Mouse (Mus musculus): Measurements from ENCODE around the gene Cntnap5a. TPM values are rescaled to one million over a fixed set of nuclear protein-coding genes. Genes with fewer than 3 reads are reported as not detected.
"Not testable (repeated sequence)": the region's sequence is repeated elsewhere in the genome, so short reads cannot be mapped to it uniquely, and the experiment has no call there.

The Cntnap5a gene
- polyA plus RNA-seq, 1 experiment from 2014 or later = 1.8 TPM

GRCm38 (mm10) chr1:116108381-116108780, 423.8 kb downstream of the Cntnap5a start:
- ATAC-seq (ENCODE audit: low FRiP score) = no peak
- no peak overlapping the region for H3K4me2 ChIP-seq
- no peaks in the 10 kb centered on the region for H3K9me3 ChIP-seq
- no peaks in the 10 kb centered on the region for H3K27me3 ChIP-seq
- H3K36me3 ChIP-seq = no peaks in the 10 kb centered on the region
- H3K9ac ChIP-seq = no peak overlapping the region
- no peak overlapping the region for H3K4me3 ChIP-seq
- no peaks in the 10 kb centered on the region for H3K4me1 ChIP-seq (replicated peaks)
- H3K27ac ChIP-seq = no peak overlapping the region

GRCm38 (mm10) chr1:116125767-116126166, 441.2 kb downstream of the Cntnap5a start:
- WGBS = 34% methylated on average over 1 of the region's 1 CpGs
- H3K9ac ChIP-seq = no peak overlapping the region
- no peak for ATAC-seq (ENCODE audit: low FRiP score)
- no peak overlapping the region for H3K4me3 ChIP-seq
- H3K9me3 ChIP-seq = no peaks in the 10 kb centered on the region
- H3K27me3 ChIP-seq = no peaks in the 10 kb centered on the region
- H3K4me1 ChIP-seq (replicated peaks) = no peaks in the 10 kb centered on the region
- no peak overlapping the region for H3K4me2 ChIP-seq
- no peak overlapping the region for H3K27ac ChIP-seq
- H3K36me3 ChIP-seq = no peaks in the 10 kb centered on the region

GRCm38 (mm10) chr1:116127085-116127484, 442.5 kb downstream of the Cntnap5a start:
- H3K4me3 ChIP-seq = no peak overlapping the region
- H3K4me1 ChIP-seq (replicated peaks) = no peaks in the 10 kb centered on the region
- WGBS = 78% methylated on average over 2 of the region's 2 CpGs
- H3K9ac ChIP-seq = no peak overlapping the region
- H3K9me3 ChIP-seq = no peaks in the 10 kb centered on the region
- no peak for ATAC-seq (ENCODE audit: low FRiP score)
- no peaks in the 10 kb centered on the region for H3K36me3 ChIP-seq
- H3K27ac ChIP-seq = no peak overlapping the region
- no peaks in the 10 kb centered on the region for H3K27me3 ChIP-seq
- no peak overlapping the region for H3K4me2 ChIP-seq

- Histone ChIP-seq H3K9ac (no peak overlapping the region), H3K36me3 (no peaks in the 10 kb centered on the region), H3K4me1 (replicated peaks) (no peaks in the 10 kb centered on the region), H3K4me3 (no peak overlapping the region), H3K4me2 (no peak overlapping the region), H3K27me3 (no peaks in the 10 kb centered on the region), H3K9me3 (no peaks in the 10 kb centered on the region), H3K27ac (no peak overlapping the region)
- WGBS = 59% methylated on average over 1 of the region's 1 CpGs
- ATAC-seq (ENCODE audit: low FRiP score) = no peak
Measured at GRCm38 (mm10) chr1:116128450-116129246, 444.1 kb downstream of the Cntnap5a start.

- H3K4me3 ChIP-seq = no peak overlapping the region
- no peak for ATAC-seq (ENCODE audit: low FRiP score)
- no peaks in the 10 kb centered on the region for H3K36me3 ChIP-seq
- no peaks in the 10 kb centered on the region for H3K9me3 ChIP-seq
- H3K27ac ChIP-seq = no peak overlapping the region
- no peak overlapping the region for H3K9ac ChIP-seq
- H3K4me1 ChIP-seq (replicated peaks) = no peaks in the 10 kb centered on the region
- no peaks in the 10 kb centered on the region for H3K27me3 ChIP-seq
- no peak overlapping the region for H3K4me2 ChIP-seq
Measured at GRCm38 (mm10) chr1:116132471-116132870, 447.9 kb downstream of the Cntnap5a start.

- H3K9me3 ChIP-seq = no peaks in the 10 kb centered on the region
- H3K4me3 ChIP-seq = no peak overlapping the region
- no peaks in the 10 kb centered on the region for H3K4me1 ChIP-seq (replicated peaks)
- no peak overlapping the region for H3K27ac ChIP-seq
- H3K36me3 ChIP-seq = no peaks in the 10 kb centered on the region
- ATAC-seq (ENCODE audit: low FRiP score) = peak; percentile 61
- no peaks in the 10 kb centered on the region for H3K27me3 ChIP-seq
- no peak overlapping the region for H3K4me2 ChIP-seq
- no peak overlapping the region for H3K9ac ChIP-seq
Measured at GRCm38 (mm10) chr1:116149764-116150369, 465.3 kb downstream of the Cntnap5a start.

- no peak for ATAC-seq (ENCODE audit: low FRiP score)
- H3K36me3 ChIP-seq = no peaks in the 10 kb centered on the region
- no peak overlapping the region for H3K4me3 ChIP-seq
- H3K4me1 ChIP-seq (replicated peaks) = no peaks in the 10 kb centered on the region
- H3K27ac ChIP-seq = no peak overlapping the region
- no peaks in the 10 kb centered on the region for H3K9me3 ChIP-seq
- no peak overlapping the region for H3K9ac ChIP-seq
- 93% methylated on average over 2 of the region's 2 CpGs for WGBS
- H3K4me2 ChIP-seq = no peak overlapping the region
- H3K27me3 ChIP-seq = no peaks in the 10 kb centered on the region
Measured at GRCm38 (mm10) chr1:116184471-116184870, 499.9 kb downstream of the Cntnap5a start.

GRCm38 (mm10) chr1:116188142-116188541, 503.6 kb downstream of the Cntnap5a start:
- not testable (repeated sequence) for H3K27ac ChIP-seq; H3K27me3 ChIP-seq; H3K36me3 ChIP-seq; H3K9ac ChIP-seq; H3K4me3 ChIP-seq; ATAC-seq (ENCODE audit: low FRiP score); H3K9me3 ChIP-seq; H3K4me1 ChIP-seq (replicated peaks); H3K4me2 ChIP-seq
- WGBS = 21% methylated on average over 1 of the region's 1 CpGs

- Histone ChIP-seq H3K27me3 (no peaks in the 10 kb centered on the region), H3K4me3 (no peak overlapping the region), H3K9ac (no peak overlapping the region), H3K4me2 (no peak overlapping the region), H3K27ac (no peak overlapping the region), H3K36me3 (no peaks in the 10 kb centered on the region), H3K4me1 (replicated peaks) (no peaks in the 10 kb centered on the region), H3K9me3 (no peaks in the 10 kb centered on the region)
- WGBS = 96% methylated on average over 2 of the region's 2 CpGs
- no peak for ATAC-seq (ENCODE audit: low FRiP score)
Measured at GRCm38 (mm10) chr1:116192299-116192698, 507.7 kb downstream of the Cntnap5a start.

GRCm38 (mm10) chr1:116216883-116217282, 532.3 kb downstream of the Cntnap5a start:
- Histone ChIP-seq H3K4me2 (no peak overlapping the region), H3K4me1 (replicated peaks) (no peaks in the 10 kb centered on the region), H3K9ac (no peak overlapping the region), H3K36me3 (no peaks in the 10 kb centered on the region), H3K27me3 (no peaks in the 10 kb centered on the region), H3K9me3 (no peaks in the 10 kb centered on the region), H3K4me3 (no peak overlapping the region), H3K27ac (no peak overlapping the region)
- ATAC-seq (ENCODE audit: low FRiP score) = no peak

- 0 out of 2 replicates have a peak, but pooled peaks have one; percentile 63 for ATAC-seq (ENCODE audit: low FRiP score)
- H3K27me3 ChIP-seq = no peaks in the 10 kb centered on the region
- H3K9me3 ChIP-seq = no peaks in the 10 kb centered on the region
- H3K36me3 ChIP-seq = no peaks in the 10 kb centered on the region
- no peaks in the 10 kb centered on the region for H3K4me1 ChIP-seq (replicated peaks)
- H3K4me2 ChIP-seq = no peak overlapping the region
- H3K27ac ChIP-seq = no peak overlapping the region
- no peak overlapping the region for H3K4me3 ChIP-seq
- no peak overlapping the region for H3K9ac ChIP-seq
Measured at GRCm38 (mm10) chr1:116240538-116240937, 556.0 kb downstream of the Cntnap5a start.

GRCm38 (mm10) chr1:116243856-116244255, 559.3 kb downstream of the Cntnap5a start:
- H3K4me3 ChIP-seq = no peak overlapping the region
- H3K4me1 ChIP-seq (replicated peaks) = no peaks in the 10 kb centered on the region
- no peaks in the 10 kb centered on the region for H3K27me3 ChIP-seq
- no peak overlapping the region for H3K4me2 ChIP-seq
- 91% methylated on average over 2 of the region's 2 CpGs for WGBS
- no peak overlapping the region for H3K9ac ChIP-seq
- ATAC-seq (ENCODE audit: low FRiP score) = no peak
- H3K27ac ChIP-seq = no peak overlapping the region
- H3K36me3 ChIP-seq = no peaks in the 10 kb centered on the region
- H3K9me3 ChIP-seq = no peaks in the 10 kb centered on the region

GRCm38 (mm10) chr1:116281144-116281543, 596.6 kb downstream of the Cntnap5a start:
- ATAC-seq (ENCODE audit: low FRiP score) = no peak; the same call in 1 of the 2 replicates
- Histone ChIP-seq H3K27ac (no peak overlapping the region), H3K27me3 (no peaks in the 10 kb centered on the region), H3K9ac (no peak overlapping the region), H3K9me3 (no peaks in the 10 kb centered on the region), H3K4me2 (no peak overlapping the region), H3K4me1 (replicated peaks) (no peaks in the 10 kb centered on the region), H3K4me3 (no peak overlapping the region), H3K36me3 (no peaks in the 10 kb centered on the region)

Data from hindbrain, embryonic 13.5 days (tissue).